Mouse (Mus musculus) kidney, adult 2 months (tissue): ENCODE data around the gene Tmem56.

Source experiments
- CTCF ChIP-seq: fragments of 200-500 bp; conservative IDR thresholded peaks from 2 replicates; pipeline ENCODE4 v1.5.1; 2011; ENCODE audit warnings: low read depth, mild to moderate bottlenecking, control low read depth, low read length, moderate library complexity, mixed read lengths; ENCODE audit not compliant: insufficient read depth, insufficient read length
- POLR2A ChIP-seq: fragments of 200-500 bp; IDR thresholded peaks from one replicate; pipeline ENCODE4 v1.6.1; 2011; ENCODE audit warnings: low read depth, low read length, control low read depth

- TF ChIP-seq POLR2A: no peak
- no peak for TF ChIP-seq CTCF
Measured at GRCm38 (mm10) chr3:121277557-121277956, 5.3 kb downstream of the Tmem56 start.
